Mouse (Mus musculus): ENCODE results near the gene Tent4a. TPM values are rescaled to one million over a fixed set of nuclear protein-coding genes. Genes with fewer than 3 reads are reported as not detected.
A peak's percentile ranks its signal among the peaks of the same experiment; 100 is the strongest.

The Tent4a gene
- total and polyA plus RNA-seq, 3 experiments: 18.8 to 22.7 (median 18.9) TPM

- no peak for DNase-seq
Measured at GRCm38 (mm10) chr13:69519137-69519536, 15.3 kb downstream of the Tent4a start.

- DNase-seq: no peak
Measured at GRCm38 (mm10) chr13:69517445-69517844, 17.0 kb downstream of the Tent4a start.

- no peak for DNase-seq
Measured at GRCm38 (mm10) chr13:69515091-69515490, 19.3 kb downstream of the Tent4a start.

- no peak for DNase-seq
Measured at GRCm38 (mm10) chr13:69509391-69510244, 24.8 kb downstream of the Tent4a start.

GRCm38 (mm10) chr13:69507666-69508065 is 26.8 kb downstream of the Tent4a start:
- peak; percentile 80 for DNase-seq

- DNase-seq: no peak
Measured at GRCm38 (mm10) chr13:69506341-69507086, 27.9 kb downstream of the Tent4a start.

- no peak for DNase-seq
Measured at GRCm38 (mm10) chr13:69502863-69503262, 31.6 kb downstream of the Tent4a start.

- no peak for DNase-seq
Measured at GRCm38 (mm10) chr13:69502157-69502750, 32.2 kb downstream of the Tent4a start.

- DNase-seq: no peak
Measured at GRCm38 (mm10) chr13:69498276-69498675, 36.1 kb downstream of the Tent4a start.

- peak; percentile 59 for DNase-seq
Measured at GRCm38 (mm10) chr13:69492876-69493463, 41.4 kb downstream of the Tent4a start.

- no peak for DNase-seq
Measured at GRCm38 (mm10) chr13:69489777-69490176, 44.6 kb downstream of the Tent4a start.

GRCm38 (mm10) chr13:69488565-69489255 is 45.7 kb downstream of the Tent4a start:
- no peak for DNase-seq

- peak; percentile 52 for DNase-seq
Measured at GRCm38 (mm10) chr13:69487611-69488275, 46.7 kb downstream of the Tent4a start.

- no peak for DNase-seq
Measured at GRCm38 (mm10) chr13:69487108-69487507, 47.3 kb downstream of the Tent4a start.

- DNase-seq: peak; percentile 67
Measured at GRCm38 (mm10) chr13:69485833-69486232, 48.6 kb downstream of the Tent4a start.

- peak; percentile 52 for DNase-seq
Measured at GRCm38 (mm10) chr13:69485326-69485725, 49.1 kb downstream of the Tent4a start.

- DNase-seq: peak; percentile 59
Measured at GRCm38 (mm10) chr13:69482751-69483150, 51.7 kb downstream of the Tent4a start.

- peak; percentile 85 for DNase-seq
Measured at GRCm38 (mm10) chr13:69481634-69482505, 52.5 kb downstream of the Tent4a start.

- DNase-seq: no peak
Measured at GRCm38 (mm10) chr13:69481026-69481425, 53.4 kb downstream of the Tent4a start.

GRCm38 (mm10) chr13:69479906-69480305 is 54.5 kb downstream of the Tent4a start:
- no peak for DNase-seq
